Mouse (Mus musculus): ENCODE data around the gene Tspan14.

The Tspan14 gene

GRCm38 (mm10) chr14:40952715-40953114, 13.9 kb downstream of the Tspan14 start:
- H3K27me3 ChIP-seq (ENCODE audit: insufficient read depth, low read length) = no peaks in the 10 kb centered on the region
- peak overlapping the region; percentile 23; the same call in 1 of the 2 replicates for H3K4me3 ChIP-seq (replicated peaks; ENCODE audit: low read length)
- no peaks in the 10 kb centered on the region for H3K9me3 ChIP-seq (ENCODE audit: low read length)
- H3K4me1 ChIP-seq (replicated peaks; ENCODE audit: low read depth, low read length) = peaks cover 98% of the 10 kb centered on the region
- TF ChIP-seq NANOG (IDR thresholded peaks at IDR 0.05; ENCODE audit: borderline replicate concordance, low read length) (no peak), CTCF (conservative IDR thresholded peaks at IDR 0.05; ENCODE audit: low read length) (no peak), POU5F1 (IDR thresholded peaks at IDR 0.05; ENCODE audit: borderline replicate concordance, low read length) (no peak)
- peaks cover 9% of the 10 kb centered on the region for H3K36me3 ChIP-seq (ENCODE audit: insufficient read depth, low read length)

- no peak for TF ChIP-seq NANOG (IDR thresholded peaks at IDR 0.05; ENCODE audit: borderline replicate concordance, low read length)
- TF ChIP-seq POU5F1 (IDR thresholded peaks at IDR 0.05; ENCODE audit: borderline replicate concordance, low read length) = no peak
- TF ChIP-seq CTCF (conservative IDR thresholded peaks at IDR 0.05; ENCODE audit: low read length) = no peak
- H3K36me3 ChIP-seq (ENCODE audit: insufficient read depth, low read length) = peaks cover 9% of the 10 kb centered on the region
- peak overlapping the region; percentile 37; the same call in 1 of the 2 replicates for H3K4me3 ChIP-seq (replicated peaks; ENCODE audit: low read length)
- H3K27me3 ChIP-seq (ENCODE audit: insufficient read depth, low read length) = no peaks in the 10 kb centered on the region
- H3K9me3 ChIP-seq (ENCODE audit: low read length) = no peaks in the 10 kb centered on the region
- peaks cover 98% of the 10 kb centered on the region for H3K4me1 ChIP-seq (replicated peaks; ENCODE audit: low read depth, low read length)
Observed at GRCm38 (mm10) chr14:40952301-40952700, 14.3 kb downstream of the Tspan14 start.

GRCm38 (mm10) chr14:40949730-40950614, 16.6 kb downstream of the Tspan14 start:
- Histone ChIP-seq H3K27me3 (ENCODE audit: insufficient read depth, low read length) (no peaks in the 10 kb centered on the region), H3K4me1 (replicated peaks; ENCODE audit: low read depth, low read length) (peaks cover 86% of the 10 kb centered on the region), H3K9me3 (ENCODE audit: low read length) (no peaks in the 10 kb centered on the region), H3K36me3 (ENCODE audit: insufficient read depth, low read length) (peaks cover 18% of the 10 kb centered on the region), H3K4me3 (replicated peaks; ENCODE audit: low read length) (no peak overlapping the region)
- no peak for TF ChIP-seq NANOG (IDR thresholded peaks at IDR 0.05; ENCODE audit: borderline replicate concordance, low read length)
- TF ChIP-seq CTCF (conservative IDR thresholded peaks at IDR 0.05; ENCODE audit: low read length) = no peak
- no peak for TF ChIP-seq POU5F1 (IDR thresholded peaks at IDR 0.05; ENCODE audit: borderline replicate concordance, low read length)

- TF ChIP-seq CTCF (conservative IDR thresholded peaks at IDR 0.05; ENCODE audit: low read length) (no peak), NANOG (IDR thresholded peaks at IDR 0.05; ENCODE audit: borderline replicate concordance, low read length) (no peak), POU5F1 (IDR thresholded peaks at IDR 0.05; ENCODE audit: borderline replicate concordance, low read length) (no peak)
Observed at GRCm38 (mm10) chr14:40949047-40949446, 17.6 kb downstream of the Tspan14 start.

GRCm38 (mm10) chr14:40948522-40948921, 18.1 kb downstream of the Tspan14 start:
- Histone ChIP-seq H3K4me3 (replicated peaks; ENCODE audit: low read length) (peak overlapping the region; percentile 49), H3K4me1 (replicated peaks; ENCODE audit: low read depth, low read length) (peaks cover 79% of the 10 kb centered on the region), H3K36me3 (ENCODE audit: insufficient read depth, low read length) (peaks cover 18% of the 10 kb centered on the region), H3K27me3 (ENCODE audit: insufficient read depth, low read length) (no peaks in the 10 kb centered on the region), H3K9me3 (ENCODE audit: low read length) (no peaks in the 10 kb centered on the region)
- TF ChIP-seq CTCF (conservative IDR thresholded peaks at IDR 0.05; ENCODE audit: low read length) = no peak
- TF ChIP-seq NANOG (IDR thresholded peaks at IDR 0.05; ENCODE audit: borderline replicate concordance, low read length) = no peak
- no peak for TF ChIP-seq POU5F1 (IDR thresholded peaks at IDR 0.05; ENCODE audit: borderline replicate concordance, low read length)

More at GRCm38 (mm10) chr14:40949047-40949446, 17.6 kb downstream of the Tspan14 start:
- H3K4me3 ChIP-seq (replicated peaks; ENCODE audit: low read length) = no peak overlapping the region
- H3K27me3 ChIP-seq (ENCODE audit: insufficient read depth, low read length) = no peaks in the 10 kb centered on the region
- no peaks in the 10 kb centered on the region for H3K9me3 ChIP-seq (ENCODE audit: low read length)
- H3K36me3 ChIP-seq (ENCODE audit: insufficient read depth, low read length) = peaks cover 18% of the 10 kb centered on the region
- peaks cover 80% of the 10 kb centered on the region for H3K4me1 ChIP-seq (replicated peaks; ENCODE audit: low read depth, low read length)

GRCm38 (mm10) chr14:40947431-40948394, 18.9 kb downstream of the Tspan14 start:
- Histone ChIP-seq H3K9me3 (ENCODE audit: low read length) (no peaks in the 10 kb centered on the region), H3K4me1 (replicated peaks; ENCODE audit: low read depth, low read length) (peaks cover 75% of the 10 kb centered on the region)

GRCm38 (mm10) chr14:40943802-40944201, 22.8 kb downstream of the Tspan14 start:
- no peaks in the 10 kb centered on the region for H3K9me3 ChIP-seq (ENCODE audit: low read length)
- no peak overlapping the region for H3K4me3 ChIP-seq (replicated peaks; ENCODE audit: low read length)
- H3K27me3 ChIP-seq (ENCODE audit: insufficient read depth, low read length) = no peaks in the 10 kb centered on the region
- H3K36me3 ChIP-seq (ENCODE audit: insufficient read depth, low read length) = peaks cover 12% of the 10 kb centered on the region
- TF ChIP-seq CTCF (conservative IDR thresholded peaks at IDR 0.05; ENCODE audit: low read length) (no peak), NANOG (IDR thresholded peaks at IDR 0.05; ENCODE audit: borderline replicate concordance, low read length) (no peak), POU5F1 (IDR thresholded peaks at IDR 0.05; ENCODE audit: borderline replicate concordance, low read length) (no peak)
- peaks cover 43% of the 10 kb centered on the region for H3K4me1 ChIP-seq (replicated peaks; ENCODE audit: low read depth, low read length)

More at GRCm38 (mm10) chr14:40947431-40948394, 18.9 kb downstream of the Tspan14 start:
- H3K27me3 ChIP-seq (ENCODE audit: insufficient read depth, low read length) = no peaks in the 10 kb centered on the region
- TF ChIP-seq POU5F1 (IDR thresholded peaks at IDR 0.05; ENCODE audit: borderline replicate concordance, low read length) = no peak
- no peak for TF ChIP-seq NANOG (IDR thresholded peaks at IDR 0.05; ENCODE audit: borderline replicate concordance, low read length)
- TF ChIP-seq CTCF (conservative IDR thresholded peaks at IDR 0.05; ENCODE audit: low read length) = no peak
- H3K4me3 ChIP-seq (replicated peaks; ENCODE audit: low read length) = peak overlapping the region; percentile 49
- H3K36me3 ChIP-seq (ENCODE audit: insufficient read depth, low read length) = peaks cover 18% of the 10 kb centered on the region

- 0 out of 2 replicates have a peak, but pooled peaks cover 9% of the 10 kb centered on the region for H3K36me3 ChIP-seq (ENCODE audit: insufficient read depth, low read length)
- no peaks in the 10 kb centered on the region for H3K27me3 ChIP-seq (ENCODE audit: insufficient read depth, low read length)
- H3K4me1 ChIP-seq (replicated peaks; ENCODE audit: low read depth, low read length) = peaks cover 33% of the 10 kb centered on the region
- no peaks in the 10 kb centered on the region for H3K9me3 ChIP-seq (ENCODE audit: low read length)
- no peak overlapping the region for H3K4me3 ChIP-seq (replicated peaks; ENCODE audit: low read length)
- TF ChIP-seq POU5F1 (IDR thresholded peaks at IDR 0.05; ENCODE audit: borderline replicate concordance, low read length) (no peak), CTCF (conservative IDR thresholded peaks at IDR 0.05; ENCODE audit: low read length) (no peak), NANOG (IDR thresholded peaks at IDR 0.05; ENCODE audit: borderline replicate concordance, low read length) (no peak)
Observed at GRCm38 (mm10) chr14:40942429-40942828, 24.2 kb downstream of the Tspan14 start.
